Mouse (Mus musculus) heart, embryonic 14.5 days (tissue): ENCODE results near the gene Gm6356. TPM values are rescaled to one million over a fixed set of nuclear protein-coding genes. Genes with fewer than 3 reads are reported as not detected.
"Not testable (repeated sequence)": the region's sequence is repeated elsewhere in the genome, so short reads cannot be mapped to it uniquely, and the experiment has no call there.

ENCODE experiments used
- ATAC-seq: fragments of 200-750 bp; cut with Nextera tagmentation; 2 replicates; pipeline ENCODE4 v1.8.0; 2017; ENCODE audit warnings: low read depth, moderate TSS enrichment; ENCODE audit not compliant: insufficient number of reproducible peaks, insufficient read depth, low FRiP score
- H3K27ac ChIP-seq, 2 experiments: fragments of 200-500 bp in 1 of 2; fragments of 300-500 bp in 1 of 2; sonication (generic) in 1 of 2; replicated peaks in 1 of 2; 2 replicates each; pipeline ENCODE4 v1.5.1; 2012 to 2014; ENCODE audit warnings: low read depth in 2 of 2, low read length in 2 of 2, control low read depth in 1 of 2, mild to moderate bottlenecking in 1 of 2, mixed read lengths in 1 of 2; ENCODE audit not compliant: control insufficient read depth in 1 of 2, insufficient read depth in 1 of 2
- H3K27me3 ChIP-seq: fragments of 300-500 bp; sonication (generic); 2 replicates; pipeline ENCODE4 v1.6.1; 2014; ENCODE audit warnings: mild to moderate bottlenecking, low read length, control low read depth; ENCODE audit not compliant: control insufficient read depth, insufficient read depth
- H3K36me3 ChIP-seq: fragments of 300-500 bp; sonication (generic); 2 replicates; pipeline ENCODE4 v1.6.1; 2014; ENCODE audit warnings: mild to moderate bottlenecking, control low read depth, low read length, mixed read lengths; ENCODE audit not compliant: control insufficient read depth, insufficient read depth
- H3K4me1 ChIP-seq, 2 experiments: fragments of 200-500 bp in 1 of 2; fragments of 300-500 bp in 1 of 2; sonication (generic) in 1 of 2; 2 replicates each; pipeline ENCODE4 v1.6.1; 2012 to 2014; ENCODE audit warnings: low read length in 2 of 2, control low read depth in 1 of 2, mixed read lengths in 1 of 2; ENCODE audit not compliant: control insufficient read depth in 2 of 2, insufficient read depth in 2 of 2
- H3K4me2 ChIP-seq: fragments of 300-500 bp; sonication (generic); 2 replicates; pipeline ENCODE4 v1.6.1; 2014; ENCODE audit warnings: mild to moderate bottlenecking, low read length
- H3K4me3 ChIP-seq, 2 experiments: fragments of 200-500 bp in 1 of 2; fragments of 300-500 bp in 1 of 2; sonication (generic) in 1 of 2; 2 replicates each; pipeline ENCODE4 v1.5.1; 2012 to 2014; ENCODE audit warnings: low read length in 2 of 2, mild to moderate bottlenecking in 2 of 2, control low read depth in 1 of 2, low read depth in 1 of 2, moderate library complexity in 1 of 2; ENCODE audit not compliant: control insufficient read depth in 1 of 2, insufficient read depth in 1 of 2
- H3K9ac ChIP-seq: fragments of 300-500 bp; sonication (generic); 2 replicates; pipeline ENCODE4 v1.6.1; 2014; ENCODE audit warnings: mild to moderate bottlenecking, low read length
- H3K9me3 ChIP-seq: fragments of 300-500 bp; sonication (generic); 2 replicates; pipeline ENCODE4 v1.6.1; 2016; ENCODE audit warnings: low read length, control low read depth; ENCODE audit not compliant: control insufficient read depth
- WGBS: fragments of 180-500 bp; shearing (Covaris S2); extraction: QIAGEN DNeasy Blood & Tissue Kit; methylation state at CpG from one replicate; pipeline ENCODE4 v1.1.7; 2014; 5-methylcytosine and 5-hydroxymethylcytosine counted together
- polyA plus RNA-seq: library from polyadenylated mRNA; unstranded; fragments of >200 nt; fragmentation: Nextera tagmentation; extraction: Ambion mirVana; gene quantifications from 2 replicates; pipeline ENCODE4 v1.2.1, GENCODE M21; 2014

The Gm6356 gene
- polyA plus RNA-seq = not detected in 2 replicates

DNA sequence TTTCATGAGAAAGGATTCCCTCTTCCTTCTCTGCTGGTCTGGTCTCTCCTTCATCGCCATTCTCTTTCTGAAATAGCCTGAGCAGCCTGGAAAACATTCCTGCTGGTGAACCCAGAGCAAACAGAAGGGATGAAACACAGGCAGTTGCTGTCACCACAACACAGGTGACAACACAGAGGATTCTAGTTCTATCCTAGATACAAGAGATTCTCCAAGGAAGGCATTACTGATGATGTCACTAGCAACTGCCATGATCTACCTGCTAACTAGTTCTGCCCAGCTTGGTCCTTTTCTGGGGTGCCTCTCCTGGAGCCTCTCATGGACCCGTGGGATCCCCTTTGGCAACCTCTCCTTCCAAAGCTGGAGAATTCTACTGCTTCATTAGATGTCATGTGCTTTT, at the start of gene Gm6356:
Gene Gm6356 (minus strand): TSS at position 101 of the 400 bp plus-strand sequence.
- not testable (repeated sequence) for H3K36me3 ChIP-seq, H3K27me3 ChIP-seq, H3K27ac ChIP-seq, H3K9me3 ChIP-seq, H3K4me2 ChIP-seq, H3K4me3 ChIP-seq, H3K9ac ChIP-seq, H3K4me1 ChIP-seq, ATAC-seq
- WGBS = 37% methylated on average over 1 of the region's 2 CpGs

Other genes starting within 250 kb of the Gm6356 start
- 8.3 and 13.3 TPM in 2 replicates for gene Gm3636, start 231.5 kb downstream of the Gm6356 start, polyA plus RNA-seq
- not detected in 2 replicates for gene Gm8362, start 199.4 kb downstream of the Gm6356 start, polyA plus RNA-seq
- not detected in 2 replicates for gene Gm3642, start 133.5 kb downstream of the Gm6356 start, polyA plus RNA-seq
- gene Gm3667, start 83.9 kb downstream of the Gm6356 start, polyA plus RNA-seq = 0.75 and 1.9 TPM in 2 replicates
- gene Gm10406, start 53.6 kb upstream of the Gm6356 start, polyA plus RNA-seq = 0.20 and 0.28 TPM in 2 replicates
- not detected in 2 replicates for gene Gm3685, start 71.2 kb upstream of the Gm6356 start, polyA plus RNA-seq
- gene Gm3696, start 126.8 kb upstream of the Gm6356 start, polyA plus RNA-seq = 1.6 and 1.8 TPM in 2 replicates
- gene Gm6676, start 151.6 kb upstream of the Gm6356 start, polyA plus RNA-seq = not detected in 2 replicates
- gene Gm3512, start 200.7 kb upstream of the Gm6356 start, polyA plus RNA-seq = 2.2 and 4.6 TPM in 2 replicates
- not detected in 2 replicates for gene Gm16434, start 220.7 kb upstream of the Gm6356 start, polyA plus RNA-seq